Mouse (Mus musculus) myocyte (in vitro differentiated cells): ENCODE measurements around the gene Tmem33.

Source experiments
- CEBPB ChIP-seq: IDR thresholded peaks from 2 replicates; pipeline ENCODE4 v1.6.1; 2011; ENCODE audit warnings: mild to moderate bottlenecking, moderate library complexity; ENCODE audit not compliant: poor library complexity, insufficient read depth, severe bottlenecking
- E2F4 ChIP-seq: IDR thresholded peaks from one replicate; pipeline ENCODE4 v1.6.1; 2011; ENCODE audit warnings: mild to moderate bottlenecking, control low read depth, moderate library complexity; ENCODE audit not compliant: insufficient read depth
- MAX ChIP-seq: IDR thresholded peaks from one replicate; pipeline ENCODE4 v1.6.1; 2011; ENCODE audit warnings: low read depth, mild to moderate bottlenecking, control low read depth
- MYOD1 ChIP-seq, 3 experiments: IDR thresholded peaks; one replicate each; pipeline ENCODE4 v1.6.1; 2011; ENCODE audit warnings: control low read depth in 2 of 3, low read depth in 2 of 3, mild to moderate bottlenecking in 2 of 3, moderate library complexity in 1 of 3; ENCODE audit not compliant: insufficient read length in 2 of 3, control insufficient read depth in 1 of 3
- POLR2A ChIP-seq: IDR thresholded peaks from one replicate; pipeline ENCODE4 v1.6.1; 2011; ENCODE audit warnings: low read depth, mild to moderate bottlenecking, control low read depth, moderate library complexity; ENCODE audit not compliant: insufficient read length
- POLR2AphosphoS2 ChIP-seq: IDR thresholded peaks from one replicate; pipeline ENCODE4 v1.6.1; 2011; ENCODE audit warnings: low read depth, control low read depth; ENCODE audit not compliant: insufficient read length
- REST ChIP-seq: IDR thresholded peaks from one replicate; pipeline ENCODE4 v1.6.1; 2011; ENCODE audit warnings: mild to moderate bottlenecking, control low read depth, moderate library complexity; ENCODE audit not compliant: insufficient read depth, insufficient read length
- SRF ChIP-seq: IDR thresholded peaks from one replicate; pipeline ENCODE4 v1.6.1; 2011; ENCODE audit warnings: low read depth; ENCODE audit not compliant: control insufficient read depth, insufficient read length
- TCF12 ChIP-seq: IDR thresholded peaks from one replicate; pipeline ENCODE4 v1.6.1; 2011; ENCODE audit warnings: mild to moderate bottlenecking, control low read depth; ENCODE audit not compliant: poor library complexity, insufficient read depth, severe bottlenecking
- TCF3 ChIP-seq: IDR thresholded peaks from one replicate; pipeline ENCODE4 v1.6.1; 2011; ENCODE audit warnings: low read depth, control low read depth; ENCODE audit not compliant: insufficient read length
- USF1 ChIP-seq: IDR thresholded peaks from one replicate; pipeline ENCODE4 v1.6.1; 2011; ENCODE audit warnings: low read depth, mild to moderate bottlenecking, control low read depth, moderate library complexity

- TF ChIP-seq POLR2A (no peak), USF1 (no peak), TCF12 (no peak), MAX (no peak), POLR2AphosphoS2 (no peak), TCF3 (no peak), MYOD1 (IDR thresholded peaks at IDR 0.05; ENCODE audit: control insufficient read depth in 1 of 3, insufficient read length in 2 of 3, low read depth in 2 of 3) (no peak), E2F4 (no peak), SRF (no peak), REST (no peak), CEBPB (no peak)
These were observed 36.3 kb upstream of the Tmem33 start for GRCm38 (mm10) chr5:67224122-67224502.
